Mouse (Mus musculus) brain, embryonic 14.5 days (tissue): ENCODE measurements at regions not wholly inside any gene's neighbourhood (a gene's known extent, or its start where the extent isn't known, plus 50 kb on each side); places are given as distances from the start of the nearest gene placed in this dataset.

Experiments
- DNase-seq: peaks from one replicate; pipeline ENCODE4 v3.0.0-alpha.2; 2011; ENCODE audit warnings: low read depth
- CTCF ChIP-seq: fragments of 200-500 bp; IDR thresholded peaks from 2 replicates; pipeline ENCODE4 v1.5.1; 2012; ENCODE audit warnings: inconsistent platforms, mild to moderate bottlenecking, moderate library complexity, borderline replicate concordance; ENCODE audit not compliant: insufficient read depth, insufficient read length; ENCODE audit errors: extremely low read depth
- POLR2A ChIP-seq: fragments of 200-500 bp; IDR thresholded peaks from 2 replicates; pipeline ENCODE4 v1.6.1; 2012; ENCODE audit warnings: mild to moderate bottlenecking, inconsistent platforms, borderline replicate concordance; ENCODE audit not compliant: poor library complexity, insufficient read depth, insufficient read length, severe bottlenecking; ENCODE audit errors: extremely low read depth

DNA sequence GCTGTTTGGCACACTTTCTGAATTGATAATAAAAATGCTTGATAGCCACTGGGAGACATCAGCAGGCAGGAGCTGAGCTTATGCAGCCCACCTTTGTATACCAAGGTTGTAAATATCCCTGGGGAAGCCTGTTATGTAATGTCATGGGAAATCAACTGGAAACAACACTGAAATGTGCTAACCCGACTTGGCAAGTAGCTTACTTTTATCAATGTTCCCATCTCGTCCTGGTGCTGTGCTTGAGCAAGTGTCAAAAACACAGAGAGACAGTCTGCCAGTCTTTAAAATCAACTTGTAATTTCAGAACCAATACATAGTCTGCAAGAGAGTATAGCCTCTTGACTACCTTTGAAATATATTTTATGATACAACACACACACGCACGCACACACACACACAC, 391.7 kb upstream of the Fam241a start:
- no peak for TF ChIP-seq CTCF
- TF ChIP-seq POLR2A = no peak
- peak; percentile 25 for DNase-seq

DNA sequence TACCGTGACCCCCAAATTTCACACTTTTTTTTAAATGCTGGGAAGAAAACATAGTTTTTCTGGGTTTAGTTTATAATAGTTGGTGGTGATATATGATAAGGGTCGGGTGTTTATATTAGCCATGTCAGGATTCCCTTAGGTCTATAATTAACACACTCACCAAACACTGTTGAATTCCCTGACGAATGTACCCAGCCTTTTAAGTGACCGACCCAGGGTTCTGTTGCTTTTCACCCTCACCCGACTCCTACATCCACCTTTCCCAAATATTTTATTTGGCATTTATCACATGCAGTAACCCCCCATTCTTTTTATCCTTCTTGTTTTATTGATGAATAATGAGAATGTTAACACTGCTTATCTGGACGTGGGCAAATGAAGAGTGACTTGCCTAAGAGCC, 389.1 kb upstream of the Fam241a start:
- TF ChIP-seq POLR2A = no peak
- TF ChIP-seq CTCF = no peak
- DNase-seq = no peak

DNA sequence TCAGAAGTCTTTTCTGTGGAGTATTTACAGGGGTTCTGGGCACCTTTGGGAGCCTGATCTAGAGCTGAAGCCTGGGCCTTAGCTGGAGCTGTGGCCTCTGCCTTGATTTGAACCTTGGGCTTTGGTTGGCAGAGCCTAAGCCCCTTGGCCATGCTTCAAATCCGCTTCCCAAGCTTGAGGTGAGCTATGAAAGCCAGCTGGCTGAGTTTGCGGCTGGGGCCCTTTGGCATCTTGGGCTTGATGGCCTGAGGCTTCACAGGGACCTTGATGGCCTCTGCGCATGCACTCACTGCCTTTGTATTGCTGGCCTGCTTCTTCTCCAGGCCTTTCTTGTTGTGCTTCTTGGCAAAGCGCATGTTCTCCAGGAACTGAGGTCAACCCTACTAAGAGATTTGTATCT, 384.5 kb upstream of the Fam241a start:
- DNase-seq = no peak
- TF ChIP-seq POLR2A (no peak), CTCF (no peak)

DNA sequence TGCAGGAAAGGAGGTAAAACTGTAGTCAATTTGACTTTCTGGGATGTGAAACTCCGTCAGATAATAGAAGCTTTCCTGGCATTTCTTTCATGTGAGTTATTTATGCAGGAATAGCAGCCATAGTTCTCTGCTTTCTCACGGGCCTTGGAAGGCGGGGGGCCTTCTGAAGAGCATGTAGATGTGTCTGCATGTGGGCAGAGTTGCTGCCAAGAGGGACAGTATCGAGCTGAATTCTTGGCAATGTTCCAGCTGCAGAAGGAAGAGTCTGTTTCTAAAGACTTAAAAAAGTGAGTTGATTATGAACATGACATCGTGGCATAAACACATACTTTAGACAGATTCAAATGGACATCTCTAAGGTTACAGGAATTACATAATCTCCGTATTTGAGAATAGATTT, 374.5 kb upstream of the Fam241a start:
- DNase-seq = peak; percentile 73
- no peak for TF ChIP-seq CTCF

DNA sequence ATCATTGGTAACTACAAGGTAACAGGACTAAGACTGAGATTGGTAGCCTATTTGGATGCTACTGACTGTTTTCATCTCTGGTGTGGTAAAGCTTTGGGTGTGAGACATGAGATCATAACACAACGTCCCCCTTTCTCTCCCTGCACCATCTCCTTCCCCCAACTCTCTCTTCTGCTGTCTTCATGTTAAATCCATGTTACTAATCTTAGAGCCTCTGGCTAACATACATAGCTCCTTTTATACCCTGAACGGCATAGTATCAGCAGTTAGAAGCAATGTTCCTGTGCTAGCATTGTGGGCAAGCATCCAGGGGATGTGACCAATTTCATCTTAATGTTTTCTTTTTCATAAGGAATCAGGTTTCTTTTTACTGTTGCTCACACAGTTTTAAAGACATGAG, 365.1 kb upstream of the Fam241a start:
- no peak for DNase-seq
- TF ChIP-seq CTCF (no peak), POLR2A (no peak)

- TF ChIP-seq CTCF (peak; percentile 24; the same call in 1 of the 2 replicates), POLR2A (no peak)
- DNase-seq = no peak
These were observed 351.7 kb upstream of the Fam241a start for GRCm38 (mm10) chr3:128247816-128248215.

DNA sequence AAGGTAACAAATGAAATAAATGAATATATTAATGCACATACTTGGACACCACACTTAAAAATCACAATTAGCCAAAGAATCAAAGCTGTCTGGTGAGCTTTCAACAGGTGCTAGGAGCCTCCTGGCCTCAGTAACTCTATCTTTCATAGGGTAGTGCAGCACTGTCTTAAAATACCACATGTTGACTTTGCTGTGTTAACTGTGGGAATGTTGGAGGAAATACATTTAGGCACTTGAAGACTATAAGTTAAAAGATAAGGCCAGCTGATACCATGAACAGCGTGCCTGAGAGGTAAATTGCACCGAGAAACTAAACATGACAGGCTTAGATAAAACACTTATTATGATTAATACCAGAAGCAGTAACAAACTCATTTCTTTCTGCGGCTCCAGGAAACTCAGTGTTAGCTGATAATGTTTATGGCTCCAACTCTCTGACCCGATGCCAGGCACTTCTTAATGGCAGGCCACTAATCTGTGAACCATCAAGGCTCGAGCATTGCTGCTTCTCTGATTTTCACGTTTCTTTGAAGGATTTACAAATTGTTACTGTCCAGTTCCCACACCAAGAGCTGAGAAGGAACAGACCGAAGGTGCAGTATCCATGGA, 343.8 kb upstream of the Fam241a start:
- no peak for DNase-seq
- TF ChIP-seq POLR2A (no peak), CTCF (no peak)

GRCm38 (mm10) chr3:128230390-128230789, 334.3 kb upstream of the Fam241a start:
- no peak for TF ChIP-seq POLR2A
- no peak for TF ChIP-seq CTCF
- peak; percentile 30 for DNase-seq

DNA sequence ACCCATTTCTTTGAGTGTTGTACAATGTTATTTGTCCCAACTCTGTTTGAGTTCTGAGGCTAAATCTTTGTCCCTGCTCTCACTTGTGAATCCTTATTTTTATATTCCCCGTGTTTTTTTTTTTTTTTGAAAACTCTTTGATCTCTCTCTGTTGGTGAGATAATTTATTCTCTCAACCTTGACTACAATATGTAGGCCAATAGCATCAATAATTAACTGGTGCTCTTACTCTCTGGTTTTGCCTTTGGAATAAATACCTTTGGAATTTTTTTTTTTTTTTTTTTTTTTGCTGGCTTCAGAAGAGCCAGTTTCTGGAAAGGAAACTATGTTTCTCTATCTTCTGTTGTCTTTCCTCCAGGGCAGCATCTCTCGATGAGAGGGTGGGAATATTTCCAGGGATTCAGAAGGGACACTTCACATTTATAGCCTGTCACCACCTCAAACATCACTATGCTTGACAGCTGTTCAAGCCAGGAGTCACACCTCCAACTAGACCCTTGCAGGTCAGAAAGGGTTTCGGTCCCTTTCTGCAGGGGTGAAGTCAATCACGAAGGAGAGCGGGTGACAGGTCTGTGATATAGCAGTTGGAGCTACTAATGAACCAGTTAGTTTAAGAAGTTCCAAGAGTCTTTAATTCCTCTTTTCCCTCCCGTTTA, 330.9 kb upstream of the Fam241a start:
- no peak for TF ChIP-seq POLR2A
- no peak for TF ChIP-seq CTCF
- DNase-seq = no peak

GRCm38 (mm10) chr3:128226503-128226902, 330.4 kb upstream of the Fam241a start:
- no peak for TF ChIP-seq POLR2A
- TF ChIP-seq CTCF = no peak

GRCm38 (mm10) chr3:128222344-128222743, 326.2 kb upstream of the Fam241a start:
- peak; percentile 40 for DNase-seq
- TF ChIP-seq POLR2A (no peak), CTCF (no peak)

More at GRCm38 (mm10) chr3:128226503-128226902, 330.4 kb upstream of the Fam241a start:
- no peak for DNase-seq

DNA sequence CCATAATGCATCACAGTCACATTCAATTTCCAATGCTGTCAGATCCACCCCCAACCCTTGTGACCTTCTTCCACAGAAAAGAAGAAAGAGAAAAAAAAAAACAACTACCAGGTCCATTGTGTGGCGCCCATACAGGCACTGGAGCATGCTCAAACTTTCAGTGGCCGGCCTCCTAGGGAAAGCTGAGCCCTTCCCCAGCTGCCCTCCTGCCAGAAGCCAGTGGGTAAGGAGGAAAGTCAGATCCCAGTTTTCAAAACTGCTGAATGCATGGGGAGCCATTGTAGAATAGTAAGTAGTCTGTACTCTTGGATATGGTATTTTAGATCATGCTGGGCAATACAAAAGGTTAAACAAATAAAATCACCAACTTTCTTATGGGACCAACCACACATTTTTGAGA, 325.5 kb upstream of the Fam241a start:
- no peak for DNase-seq
- TF ChIP-seq CTCF = no peak
- no peak for TF ChIP-seq POLR2A

- peak; percentile 34 for DNase-seq
- TF ChIP-seq POLR2A (no peak), CTCF (no peak)
These were observed 324.8 kb upstream of the Fam241a start for GRCm38 (mm10) chr3:128220776-128221550.
